Mouse (Mus musculus) MEL (cell line): Measurements from ENCODE around the gene Ctdsp2.

Source experiments
- CTCF ChIP-seq, 3 experiments: IDR thresholded peaks in 2 of 3; conservative IDR thresholded peaks in 1 of 3; 2 replicates each; pipeline ENCODE4 v1.5.1; 2011 to 2012; ENCODE audit warnings: low read length in 3 of 3, low read depth in 2 of 3, mild to moderate bottlenecking in 2 of 3, improper control_type of control experiment in 1 of 3, inconsistent platforms in 1 of 3, mixed read lengths in 1 of 3, moderate library complexity in 1 of 3; ENCODE audit not compliant: control insufficient read depth in 1 of 3, insufficient read depth in 1 of 3, poor library complexity in 1 of 3, severe bottlenecking in 1 of 3
- MXI1 ChIP-seq: IDR thresholded peaks from 2 replicates; pipeline ENCODE4 v1.6.1; 2011; ENCODE audit warnings: mild to moderate bottlenecking, low read depth, low read length, improper control_type of control experiment

DNA sequence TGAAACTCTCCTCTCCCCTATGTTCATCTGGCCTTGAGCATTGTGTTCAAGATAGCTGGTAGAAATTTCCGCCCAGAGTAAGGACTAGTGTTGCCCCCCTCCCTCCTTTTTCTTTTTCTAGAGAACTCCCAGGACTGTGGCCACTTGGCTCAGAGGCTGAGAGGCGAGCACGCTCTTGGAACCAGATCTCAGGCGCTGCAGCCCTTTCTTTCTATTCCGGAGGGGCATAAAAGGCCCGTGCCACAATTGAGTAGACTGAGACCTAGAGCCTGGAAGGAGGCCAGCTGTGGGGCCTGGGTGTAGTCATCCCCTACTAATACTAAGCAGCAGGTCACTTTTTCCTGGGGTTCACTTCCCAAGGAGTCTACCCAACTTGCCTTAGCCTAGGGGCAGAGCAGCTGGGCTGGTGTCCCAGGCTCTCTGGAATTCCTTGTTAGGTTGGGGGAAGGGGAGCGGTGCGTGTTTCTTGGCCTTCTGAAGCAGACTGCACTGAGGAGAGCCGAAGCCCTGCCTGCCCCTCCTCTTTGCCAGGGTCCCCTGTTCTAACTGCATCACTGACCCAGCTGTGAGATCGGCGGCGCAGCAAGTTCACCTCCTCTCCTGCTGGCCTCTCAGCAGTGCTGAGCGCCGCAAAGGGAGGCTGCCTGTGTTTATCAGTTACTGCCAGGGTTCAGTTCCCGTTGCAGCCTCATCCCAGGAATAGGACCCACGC, 1.9 kb downstream of the Ctdsp2 start:
- TF ChIP-seq CTCF (IDR thresholded peaks at IDR 0.05 in 2 of 3, conservative IDR thresholded peaks at IDR 0.05 in 1 of 3; ENCODE audit: control insufficient read depth in 1 of 3, insufficient read depth in 1 of 3, low read depth in 2 of 3, low read length in 3 of 3, poor library complexity in 1 of 3, severe bottlenecking in 1 of 3) (no peak), MXI1 (no peak)
